Mouse (Mus musculus): ENCODE data around the gene Atp8b2. TPM values are rescaled to one million over a fixed set of nuclear protein-coding genes. Genes with fewer than 3 reads are reported as not detected.

Gene Atp8b2
- polyA plus RNA-seq, 1 experiment from 2014 or later, result 18.9 TPM

GRCm38 (mm10) chr3:89897204-89897796, 66.0 kb downstream of the Atp8b2 start:
- Histone ChIP-seq H3K36me3 (no peaks in the 10 kb centered on the region), H3K9me3 (no peaks in the 10 kb centered on the region), H3K4me3 (no peak overlapping the region), H3K27me3 (no peaks in the 10 kb centered on the region), H3K4me2 (no peak overlapping the region), H3K4me1 (peaks cover 11% of the 10 kb centered on the region), H3K9ac (no peak overlapping the region), H3K27ac (peak overlapping the region; percentile 63)
- ATAC-seq (ENCODE audit: insufficient number of reproducible peaks, low FRiP score, low TSS enrichment, low read depth), result 0 out of 2 replicates have a peak, but pooled peaks have one; percentile 30
- 64% methylated on average over 8 of the region's 8 CpGs for WGBS

- no peak overlapping the region for H3K9ac ChIP-seq
- H3K4me3 ChIP-seq, result no peak overlapping the region
- 28% methylated on average over 5 of the region's 5 CpGs for WGBS
- H3K36me3 ChIP-seq, result no peaks in the 10 kb centered on the region
- H3K27ac ChIP-seq, result no peak overlapping the region
- H3K4me1 ChIP-seq, result peaks cover 11% of the 10 kb centered on the region
- no peaks in the 10 kb centered on the region for H3K9me3 ChIP-seq
- no peak for ATAC-seq (ENCODE audit: insufficient number of reproducible peaks, low FRiP score, low TSS enrichment, low read depth)
- H3K4me2 ChIP-seq, result no peak overlapping the region
- H3K27me3 ChIP-seq, result no peaks in the 10 kb centered on the region
Measured at GRCm38 (mm10) chr3:89896571-89896970, 66.7 kb downstream of the Atp8b2 start.

- Histone ChIP-seq H3K27ac (no peak overlapping the region), H3K4me3 (no peak overlapping the region), H3K4me1 (peaks cover 18% of the 10 kb centered on the region), H3K9ac (no peak overlapping the region), H3K36me3 (no peaks in the 10 kb centered on the region), H3K9me3 (no peaks in the 10 kb centered on the region), H3K4me2 (no peak overlapping the region), H3K27me3 (no peaks in the 10 kb centered on the region)
- WGBS, result 84% methylated on average over 5 of the region's 5 CpGs
- ATAC-seq (ENCODE audit: insufficient number of reproducible peaks, low FRiP score, low TSS enrichment, low read depth), result no peak
Measured at GRCm38 (mm10) chr3:89892517-89893106, 70.7 kb downstream of the Atp8b2 start.

DNA sequence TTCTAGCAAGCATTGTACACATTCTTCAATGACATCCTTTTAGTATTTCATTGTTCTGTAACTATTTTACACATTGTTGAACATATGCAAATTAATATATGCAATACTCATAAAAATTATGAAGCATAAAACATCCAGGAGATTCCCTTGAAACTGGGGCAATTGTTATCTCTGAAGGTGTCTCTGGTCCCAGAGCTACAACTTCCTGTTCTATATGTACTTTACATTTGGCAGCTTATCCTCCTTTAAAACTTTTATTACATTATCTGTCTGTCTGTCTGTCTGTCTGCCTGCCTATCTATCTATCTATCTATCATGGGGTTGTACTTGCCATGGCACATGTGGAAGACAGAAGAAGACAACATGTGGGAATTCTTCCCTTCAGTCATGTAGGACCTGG, 71.6 kb downstream of the Atp8b2 start:
- H3K4me3 ChIP-seq, result no peak overlapping the region
- H3K4me1 ChIP-seq, result peaks cover 18% of the 10 kb centered on the region
- no peaks in the 10 kb centered on the region for H3K36me3 ChIP-seq
- no peak overlapping the region for H3K9ac ChIP-seq
- no peak overlapping the region for H3K4me2 ChIP-seq
- H3K27me3 ChIP-seq, result no peaks in the 10 kb centered on the region
- no peak for ATAC-seq (ENCODE audit: insufficient number of reproducible peaks, low FRiP score, low TSS enrichment, low read depth)
- H3K27ac ChIP-seq, result no peak overlapping the region
- H3K9me3 ChIP-seq, result no peaks in the 10 kb centered on the region

- H3K4me1 ChIP-seq, result peaks cover 17% of the 10 kb centered on the region
- no peaks in the 10 kb centered on the region for H3K36me3 ChIP-seq
- no peak overlapping the region for H3K4me2 ChIP-seq
- no peaks in the 10 kb centered on the region for H3K27me3 ChIP-seq
- H3K9me3 ChIP-seq, result no peaks in the 10 kb centered on the region
- no peak overlapping the region for H3K9ac ChIP-seq
- no peak overlapping the region for H3K4me3 ChIP-seq
- 30% methylated on average over 8 of the region's 8 CpGs for WGBS
- peak overlapping the region; percentile 33; the same call in 1 of the 2 replicates for H3K27ac ChIP-seq
- ATAC-seq (ENCODE audit: insufficient number of reproducible peaks, low FRiP score, low TSS enrichment, low read depth), result no peak; the same call in 1 of the 2 replicates
Measured at GRCm38 (mm10) chr3:89889841-89890430, 73.4 kb downstream of the Atp8b2 start.

Small RNA genes within 50 kb of the gene (microRNA-seq; reads per million reads assigned to microRNA genes)
- gene Mir7669, result 1.0 reads per million

Other genes starting within 250 kb of the Atp8b2 start
- 10.3 and 10.4 TPM in 2 replicates for gene Adar, start 248.5 kb downstream of the Atp8b2 start, polyA plus RNA-seq (2015; fragmentation: Nextera tagmentation; extraction: Ambion mirVana)
- 0.22 and 0.37 TPM in 2 replicates for gene Chrnb2, start 198.9 kb downstream of the Atp8b2 start, polyA plus RNA-seq (2015; fragmentation: Nextera tagmentation; extraction: Ambion mirVana)
- 7.8 and 9.4 TPM in 2 replicates for gene Ube2q1, start 189.9 kb downstream of the Atp8b2 start, polyA plus RNA-seq (2015; fragmentation: Nextera tagmentation; extraction: Ambion mirVana)
- gene She, start 132.1 kb downstream of the Atp8b2 start, polyA plus RNA-seq (2015; fragmentation: Nextera tagmentation; extraction: Ambion mirVana), result 2.7 and 3.9 TPM in 2 replicates
- gene Il6ra, start 50.3 kb downstream of the Atp8b2 start, polyA plus RNA-seq (2015; fragmentation: Nextera tagmentation; extraction: Ambion mirVana), result 2.9 and 3.0 TPM in 2 replicates
- gene Hax1, start 35.3 kb upstream of the Atp8b2 start, polyA plus RNA-seq (2015; fragmentation: Nextera tagmentation; extraction: Ambion mirVana), result 143 and 146 TPM in 2 replicates
- 126 and 140 TPM in 2 replicates for gene 4933434E20Rik, start 88.1 kb upstream of the Atp8b2 start, polyA plus RNA-seq (2015; fragmentation: Nextera tagmentation; extraction: Ambion mirVana)
- 172 and 174 TPM in 2 replicates for gene Ubap2l, start 89.1 kb upstream of the Atp8b2 start, polyA plus RNA-seq (2015; fragmentation: Nextera tagmentation; extraction: Ambion mirVana)
- gene Tpm3, start 109.1 kb upstream of the Atp8b2 start, polyA plus RNA-seq (2015; fragmentation: Nextera tagmentation; extraction: Ambion mirVana), result 474 and 545 TPM in 2 replicates
- gene Nup210l, start 140.6 kb upstream of the Atp8b2 start, polyA plus RNA-seq (2015; fragmentation: Nextera tagmentation; extraction: Ambion mirVana), result 0.28 and 0.30 TPM in 2 replicates

Measured in limb, embryonic 15.5 days (tissue).